Mouse (Mus musculus): ENCODE data around the gene Gm20388. TPM values are rescaled to one million over a fixed set of nuclear protein-coding genes. Genes with fewer than 3 reads are reported as not detected.
A peak's percentile ranks its signal among the peaks of the same experiment; 100 is the strongest.

The Gm20388 gene
- polyA plus RNA-seq, 1 experiment from 2014 or later, result not detected

DNA sequence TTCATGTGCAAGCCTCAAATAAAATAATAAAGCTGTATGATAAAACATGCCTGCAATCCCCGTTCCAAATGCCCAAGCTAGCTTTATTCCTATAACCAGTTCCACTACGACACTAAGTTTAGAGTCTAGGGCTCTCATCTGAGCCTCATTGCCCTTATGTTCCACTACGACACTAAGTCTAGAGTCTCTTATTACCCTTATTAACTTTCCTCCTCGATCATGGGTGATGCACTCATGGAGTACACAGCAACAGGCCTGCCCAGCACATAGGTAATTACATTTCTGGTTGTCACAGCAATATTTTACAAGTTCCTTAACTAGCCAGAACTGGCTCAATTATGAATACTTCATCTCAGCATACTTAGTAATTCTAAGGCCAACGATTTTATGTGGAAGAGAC, 3095.2 kb downstream of the Gm20388 start:
- no peaks in the 10 kb centered on the region for H3K27me3 ChIP-seq (ENCODE audit: control insufficient read depth, insufficient read depth, low read length)
- no peaks in the 10 kb centered on the region for H3K36me3 ChIP-seq (ENCODE audit: control insufficient read depth, insufficient read depth, low read length)
- H3K9ac ChIP-seq (ENCODE audit: low read length), result no peak overlapping the region
- no peak for ATAC-seq (ENCODE audit: insufficient number of reproducible peaks, low FRiP score, low TSS enrichment, low read depth)
- H3K4me3 ChIP-seq (ENCODE audit: low read depth, low read length), result no peak overlapping the region
- H3K4me2 ChIP-seq (ENCODE audit: low read depth, severe bottlenecking), result no peak overlapping the region
- H3K27ac ChIP-seq (replicated peaks; ENCODE audit: low read depth, low read length), result no peak overlapping the region
- no peaks in the 10 kb centered on the region for H3K9me3 ChIP-seq (ENCODE audit: control insufficient read depth, low read length)
- 80% methylated on average over 5 of the region's 5 CpGs for WGBS
- H3K4me1 ChIP-seq (ENCODE audit: control insufficient read depth, insufficient read depth, low read length), result peaks cover 7% of the 10 kb centered on the region; the same call in 1 of the 2 replicates
- no peak for DNase-seq (ENCODE audit: low spot score)

DNA sequence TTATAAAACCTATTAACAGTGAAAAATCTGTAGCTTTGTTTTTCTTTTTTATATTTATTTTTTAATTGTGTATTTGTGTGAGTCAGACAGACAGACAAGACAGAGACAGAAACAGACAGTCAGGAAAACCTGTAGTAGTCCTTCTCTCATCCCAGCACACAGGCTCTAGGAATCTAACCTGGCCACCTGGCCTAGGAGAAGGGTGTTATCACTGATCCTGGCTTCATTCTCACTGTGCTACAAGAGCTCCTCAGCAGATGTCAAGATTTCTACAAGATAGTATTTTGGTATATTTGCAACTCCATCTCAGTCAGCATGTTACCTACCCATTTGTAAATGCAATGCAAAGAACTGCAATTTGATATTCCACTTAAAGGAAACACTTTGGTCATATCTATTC, 3100.7 kb downstream of the Gm20388 start:
- Histone ChIP-seq H3K27me3 (ENCODE audit: control insufficient read depth, insufficient read depth, low read length) (no peaks in the 10 kb centered on the region), H3K4me1 (ENCODE audit: control insufficient read depth, insufficient read depth, low read length) (no peaks in the 10 kb centered on the region), H3K4me2 (ENCODE audit: low read depth, severe bottlenecking) (no peak overlapping the region), H3K4me3 (ENCODE audit: low read depth, low read length) (no peak overlapping the region), H3K9ac (ENCODE audit: low read length) (no peak overlapping the region), H3K27ac (replicated peaks; ENCODE audit: low read depth, low read length) (no peak overlapping the region), H3K36me3 (ENCODE audit: control insufficient read depth, insufficient read depth, low read length) (0 out of 2 replicates have a peak, but pooled peaks cover 2% of the 10 kb centered on the region), H3K9me3 (ENCODE audit: control insufficient read depth, low read length) (no peaks in the 10 kb centered on the region)
- ATAC-seq (ENCODE audit: insufficient number of reproducible peaks, low FRiP score, low TSS enrichment, low read depth) (no peak), DNase-seq (ENCODE audit: low spot score) (no peak)

DNA sequence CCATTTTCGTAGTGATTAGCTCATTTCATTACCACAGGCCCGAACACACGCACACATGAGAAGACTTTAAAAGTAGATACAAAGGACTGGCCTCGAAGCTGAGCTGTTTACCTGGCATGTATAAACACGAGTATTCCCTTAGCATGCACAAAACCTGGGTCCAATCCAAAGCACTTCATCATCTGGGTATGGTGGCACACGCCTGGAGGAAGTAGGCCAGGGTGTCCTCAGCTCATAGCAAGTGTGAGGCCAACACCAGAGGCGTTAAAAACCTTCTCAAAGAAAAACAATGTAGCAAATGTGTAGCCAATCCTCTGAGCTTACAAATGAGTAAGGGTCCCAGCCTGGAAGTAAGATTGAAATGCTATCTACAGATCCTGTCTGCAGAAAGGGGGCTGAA, 3103.8 kb downstream of the Gm20388 start:
- 82% methylated on average over 7 of the region's 7 CpGs for WGBS
- no peaks in the 10 kb centered on the region for H3K27me3 ChIP-seq (ENCODE audit: control insufficient read depth, insufficient read depth, low read length)
- no peak overlapping the region for H3K4me3 ChIP-seq (ENCODE audit: low read depth, low read length)
- H3K27ac ChIP-seq (replicated peaks; ENCODE audit: low read depth, low read length), result no peak overlapping the region
- H3K4me2 ChIP-seq (ENCODE audit: low read depth, severe bottlenecking), result no peak overlapping the region
- H3K9me3 ChIP-seq (ENCODE audit: control insufficient read depth, low read length), result no peaks in the 10 kb centered on the region
- 0 out of 2 replicates have a peak, but pooled peaks cover 2% of the 10 kb centered on the region for H3K36me3 ChIP-seq (ENCODE audit: control insufficient read depth, insufficient read depth, low read length)
- no peak for ATAC-seq (ENCODE audit: insufficient number of reproducible peaks, low FRiP score, low TSS enrichment, low read depth)
- H3K9ac ChIP-seq (ENCODE audit: low read length), result no peak overlapping the region
- DNase-seq (ENCODE audit: low spot score), result no peak
- peaks cover 6% of the 10 kb centered on the region; the same call in 1 of the 2 replicates for H3K4me1 ChIP-seq (ENCODE audit: control insufficient read depth, insufficient read depth, low read length)

DNA sequence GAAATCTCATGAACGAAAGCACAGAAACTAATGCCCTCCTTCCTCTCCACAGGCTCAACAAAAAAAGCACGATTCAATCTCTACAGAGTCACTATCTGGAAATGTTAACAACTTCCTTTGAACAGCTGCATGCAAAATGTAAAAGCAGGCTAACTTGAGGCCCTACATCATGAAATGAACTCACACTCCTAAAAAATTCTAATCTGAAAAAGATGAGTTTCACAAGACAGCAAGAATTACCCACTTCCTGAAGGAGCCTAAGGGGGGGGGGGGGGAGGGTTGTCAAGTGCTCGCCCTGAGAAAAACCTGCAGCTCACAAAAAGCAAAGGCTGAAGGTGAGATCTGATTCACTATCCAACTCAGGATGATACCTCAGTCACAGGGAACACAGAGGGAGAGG, 3104.4 kb downstream of the Gm20388 start:
- H3K4me3 ChIP-seq (ENCODE audit: low read depth, low read length), result no peak overlapping the region
- WGBS, result 80% methylated on average over 3 of the region's 3 CpGs
- no peak overlapping the region for H3K27ac ChIP-seq (replicated peaks; ENCODE audit: low read depth, low read length)
- H3K9me3 ChIP-seq (ENCODE audit: control insufficient read depth, low read length), result no peaks in the 10 kb centered on the region
- 0 out of 2 replicates have a peak, but pooled peaks cover 2% of the 10 kb centered on the region for H3K36me3 ChIP-seq (ENCODE audit: control insufficient read depth, insufficient read depth, low read length)
- H3K27me3 ChIP-seq (ENCODE audit: control insufficient read depth, insufficient read depth, low read length), result no peaks in the 10 kb centered on the region
- DNase-seq (ENCODE audit: low spot score) (no peak), ATAC-seq (ENCODE audit: insufficient number of reproducible peaks, low FRiP score, low TSS enrichment, low read depth) (no peak)
- peaks cover 6% of the 10 kb centered on the region; the same call in 1 of the 2 replicates for H3K4me1 ChIP-seq (ENCODE audit: control insufficient read depth, insufficient read depth, low read length)
- no peak overlapping the region for H3K9ac ChIP-seq (ENCODE audit: low read length)
- H3K4me2 ChIP-seq (ENCODE audit: low read depth, severe bottlenecking), result no peak overlapping the region

- H3K4me3 ChIP-seq (ENCODE audit: low read depth, low read length), result no peak overlapping the region
- WGBS, result 92% methylated on average over 4 of the region's 4 CpGs
- no peak overlapping the region for H3K4me2 ChIP-seq (ENCODE audit: low read depth, severe bottlenecking)
- 0 out of 2 replicates have a peak, but pooled peaks cover 2% of the 10 kb centered on the region for H3K36me3 ChIP-seq (ENCODE audit: control insufficient read depth, insufficient read depth, low read length)
- H3K27me3 ChIP-seq (ENCODE audit: control insufficient read depth, insufficient read depth, low read length), result no peaks in the 10 kb centered on the region
- H3K27ac ChIP-seq (replicated peaks; ENCODE audit: low read depth, low read length), result no peak overlapping the region
- peaks cover 6% of the 10 kb centered on the region; the same call in 1 of the 2 replicates for H3K4me1 ChIP-seq (ENCODE audit: control insufficient read depth, insufficient read depth, low read length)
- no peak overlapping the region for H3K9ac ChIP-seq (ENCODE audit: low read length)
- DNase-seq (ENCODE audit: low spot score) (no peak), ATAC-seq (ENCODE audit: insufficient number of reproducible peaks, low FRiP score, low TSS enrichment, low read depth) (no peak)
- no peaks in the 10 kb centered on the region for H3K9me3 ChIP-seq (ENCODE audit: control insufficient read depth, low read length)
Measured at GRCm38 (mm10) chr8:123017143-123017542, 3106.5 kb downstream of the Gm20388 start.

DNA sequence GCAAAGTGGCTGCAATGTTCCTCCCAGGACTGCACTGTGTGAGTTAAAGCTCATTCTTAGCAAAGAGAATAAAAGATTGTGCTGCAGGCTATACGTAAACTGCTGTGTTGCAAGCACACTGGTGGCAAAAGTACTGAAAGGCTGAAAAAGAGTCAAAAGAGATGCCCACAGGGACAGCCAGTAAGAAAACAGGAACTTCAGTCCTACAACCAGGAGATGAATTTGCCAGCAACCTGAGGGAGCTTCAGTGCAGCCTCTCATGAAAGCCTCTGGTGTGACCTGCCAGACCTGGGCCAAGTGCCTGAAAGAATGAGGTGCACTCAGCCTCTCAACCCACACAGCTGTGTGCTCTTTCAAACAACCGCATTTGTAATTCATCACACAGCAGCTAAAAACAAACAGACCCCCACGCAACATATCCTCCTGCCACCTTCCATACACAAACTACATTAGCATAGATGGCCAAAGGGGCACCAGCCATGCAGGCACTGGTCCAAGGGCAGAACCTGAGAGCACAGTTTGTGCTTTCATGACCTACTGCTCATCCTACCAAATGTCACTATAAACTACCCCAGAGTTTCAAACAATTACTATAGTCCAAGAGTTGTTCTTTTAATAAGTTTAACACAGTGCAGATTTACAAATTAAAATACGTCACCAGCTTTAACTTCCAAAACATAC, 3108.0 kb downstream of the Gm20388 start:
- Histone ChIP-seq H3K9ac (ENCODE audit: low read length) (no peak overlapping the region), H3K36me3 (ENCODE audit: control insufficient read depth, insufficient read depth, low read length) (no peaks in the 10 kb centered on the region), H3K4me3 (ENCODE audit: low read depth, low read length) (no peak overlapping the region), H3K27ac (replicated peaks; ENCODE audit: low read depth, low read length) (0 out of 2 replicates have a peak overlapping the region, but pooled peaks have one; percentile 26), H3K4me2 (ENCODE audit: low read depth, severe bottlenecking) (no peak overlapping the region), H3K27me3 (ENCODE audit: control insufficient read depth, insufficient read depth, low read length) (no peaks in the 10 kb centered on the region), H3K9me3 (ENCODE audit: control insufficient read depth, low read length) (no peaks in the 10 kb centered on the region), H3K4me1 (ENCODE audit: control insufficient read depth, insufficient read depth, low read length) (peaks cover 6% of the 10 kb centered on the region; the same call in 1 of the 2 replicates)
- ATAC-seq (ENCODE audit: insufficient number of reproducible peaks, low FRiP score, low TSS enrichment, low read depth), result no peak
- no peak for DNase-seq (ENCODE audit: low spot score)
- 81% methylated on average over 4 of the region's 4 CpGs for WGBS

DNA sequence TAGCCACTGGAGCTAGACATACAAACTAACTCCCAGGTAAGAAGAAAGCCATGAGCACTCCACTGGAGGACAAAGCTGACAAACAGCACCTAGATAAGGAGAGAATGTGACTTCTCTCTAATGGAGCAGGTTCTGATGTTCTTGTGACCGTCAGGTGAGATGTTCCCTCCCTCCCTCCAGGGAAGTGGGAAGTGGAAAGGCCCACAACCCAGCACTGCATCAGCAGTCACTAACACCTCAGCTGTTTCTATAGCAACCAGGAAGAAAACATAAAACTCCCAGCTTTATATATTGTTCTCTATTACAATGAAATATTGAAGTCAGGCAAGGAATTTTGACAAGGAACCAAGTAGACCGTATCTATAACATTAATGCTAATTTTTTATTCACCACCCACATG, 3109.4 kb downstream of the Gm20388 start:
- DNase-seq (ENCODE audit: low spot score) (no peak), ATAC-seq (ENCODE audit: insufficient number of reproducible peaks, low FRiP score, low TSS enrichment, low read depth) (no peak)
- H3K4me3 ChIP-seq (ENCODE audit: low read depth, low read length), result no peak overlapping the region
- H3K27me3 ChIP-seq (ENCODE audit: control insufficient read depth, insufficient read depth, low read length), result no peaks in the 10 kb centered on the region
- peaks cover 6% of the 10 kb centered on the region; the same call in 1 of the 2 replicates for H3K4me1 ChIP-seq (ENCODE audit: control insufficient read depth, insufficient read depth, low read length)
- H3K36me3 ChIP-seq (ENCODE audit: control insufficient read depth, insufficient read depth, low read length), result no peaks in the 10 kb centered on the region
- no peak overlapping the region for H3K27ac ChIP-seq (replicated peaks; ENCODE audit: low read depth, low read length)
- no peak overlapping the region for H3K9ac ChIP-seq (ENCODE audit: low read length)
- H3K4me2 ChIP-seq (ENCODE audit: low read depth, severe bottlenecking), result no peak overlapping the region
- WGBS, result 73% methylated on average over 2 of the region's 2 CpGs
- no peaks in the 10 kb centered on the region for H3K9me3 ChIP-seq (ENCODE audit: control insufficient read depth, low read length)

DNA sequence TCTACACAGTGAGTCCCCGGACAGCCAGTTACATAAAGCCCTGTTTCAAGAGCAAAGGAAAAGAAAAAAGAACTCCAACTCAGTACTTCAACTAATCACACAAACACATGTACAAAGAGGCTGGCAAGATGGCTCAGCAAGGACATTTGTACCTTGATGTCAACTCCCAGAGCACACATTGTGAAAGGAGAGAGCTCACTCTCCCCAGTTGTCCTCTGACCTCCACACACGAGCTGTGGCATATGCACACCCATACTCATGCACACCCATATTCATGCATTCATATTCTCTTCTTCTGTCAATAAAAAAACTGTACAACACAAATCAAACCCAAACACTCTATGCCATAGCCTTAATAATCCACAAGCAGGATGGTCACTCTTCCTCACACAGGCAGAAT, 3110.2 kb downstream of the Gm20388 start:
- Histone ChIP-seq H3K4me1 (ENCODE audit: control insufficient read depth, insufficient read depth, low read length) (peaks cover 6% of the 10 kb centered on the region; the same call in 1 of the 2 replicates), H3K9ac (ENCODE audit: low read length) (no peak overlapping the region), H3K27ac (replicated peaks; ENCODE audit: low read depth, low read length) (no peak overlapping the region), H3K4me2 (ENCODE audit: low read depth, severe bottlenecking) (no peak overlapping the region), H3K4me3 (ENCODE audit: low read depth, low read length) (no peak overlapping the region), H3K36me3 (ENCODE audit: control insufficient read depth, insufficient read depth, low read length) (no peaks in the 10 kb centered on the region), H3K9me3 (ENCODE audit: control insufficient read depth, low read length) (no peaks in the 10 kb centered on the region), H3K27me3 (ENCODE audit: control insufficient read depth, insufficient read depth, low read length) (no peaks in the 10 kb centered on the region)
- no peak for DNase-seq (ENCODE audit: low spot score)
- ATAC-seq (ENCODE audit: insufficient number of reproducible peaks, low FRiP score, low TSS enrichment, low read depth), result no peak
- WGBS, result 81% methylated on average over 2 of the region's 2 CpGs
